Mouse (Mus musculus): ENCODE measurements at regions not wholly inside any gene's neighbourhood (a gene's known extent, or its start where the extent isn't known, plus 50 kb on each side); places are given as distances from the start of the nearest gene placed in this dataset.

DNA sequence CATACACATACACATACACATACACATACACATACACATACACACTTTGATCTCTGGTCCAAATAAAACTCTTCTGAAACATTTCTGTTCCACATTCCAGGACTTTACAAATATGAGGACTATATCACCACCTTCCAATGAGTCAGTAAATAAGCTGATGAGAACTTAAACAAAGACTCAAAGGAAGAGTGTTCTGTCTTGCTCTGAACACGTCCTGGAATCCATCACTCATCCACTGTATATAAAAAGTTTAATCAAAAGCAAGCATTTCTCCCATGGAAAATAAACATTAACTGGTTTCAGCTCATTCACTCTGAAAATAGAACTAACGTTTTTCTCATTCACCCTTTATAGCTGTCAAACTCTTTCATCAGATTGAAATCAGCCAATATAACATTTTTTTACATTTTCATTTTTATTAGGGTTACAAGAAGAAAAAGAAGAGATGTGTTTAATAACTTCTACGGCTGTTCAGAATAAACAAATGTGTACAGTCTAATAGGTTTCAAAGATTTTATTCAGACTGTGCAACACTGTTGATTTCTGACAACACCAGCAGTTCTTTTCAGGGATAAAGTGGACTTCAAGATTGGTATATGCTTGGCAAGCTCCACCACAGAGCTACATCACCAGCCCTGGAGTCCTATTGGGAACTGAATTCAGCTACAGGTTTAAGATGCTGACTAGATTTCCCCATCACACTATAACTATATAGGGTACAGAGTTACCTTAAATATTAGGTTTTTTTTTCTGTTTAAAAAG, 151.0 kb upstream of the Tmtc1 start:
- intact Hi-C loops (cut with DNase I): no loop called here
- Histone ChIP-seq H3K27ac (no peak overlapping the region), H3K4me3 (no peak overlapping the region)
- no peak for DNase-seq
- no peak for TF ChIP-seq CTCF (IDR thresholded peaks at IDR 0.05)

DNA sequence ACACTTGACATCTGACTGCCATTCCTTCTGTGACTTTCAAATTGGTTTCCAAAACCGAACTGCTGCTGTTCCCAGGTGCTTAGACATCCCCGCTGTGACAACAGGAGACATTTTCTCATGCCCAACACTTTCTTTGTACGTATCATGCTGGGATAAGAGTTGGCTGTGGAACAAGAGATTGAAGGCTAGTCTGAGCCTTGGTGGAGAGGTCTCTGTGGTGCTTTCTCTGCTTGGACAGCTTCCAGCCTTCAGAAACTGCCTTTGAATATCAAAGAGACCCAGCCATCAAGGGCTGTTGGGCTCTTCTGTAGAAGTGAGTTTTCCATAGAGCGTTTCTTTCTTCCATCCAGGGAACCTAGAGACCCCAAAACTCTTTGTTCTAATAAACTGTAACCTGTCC, 144.8 kb upstream of the Tmtc1 start:
- DNase-seq: no peak
- Histone ChIP-seq H3K4me3 (no peak overlapping the region), H3K27ac (no peak overlapping the region)
- no peak for TF ChIP-seq CTCF (IDR thresholded peaks at IDR 0.05)
- intact Hi-C loops (cut with DNase I): no loop called here

DNA sequence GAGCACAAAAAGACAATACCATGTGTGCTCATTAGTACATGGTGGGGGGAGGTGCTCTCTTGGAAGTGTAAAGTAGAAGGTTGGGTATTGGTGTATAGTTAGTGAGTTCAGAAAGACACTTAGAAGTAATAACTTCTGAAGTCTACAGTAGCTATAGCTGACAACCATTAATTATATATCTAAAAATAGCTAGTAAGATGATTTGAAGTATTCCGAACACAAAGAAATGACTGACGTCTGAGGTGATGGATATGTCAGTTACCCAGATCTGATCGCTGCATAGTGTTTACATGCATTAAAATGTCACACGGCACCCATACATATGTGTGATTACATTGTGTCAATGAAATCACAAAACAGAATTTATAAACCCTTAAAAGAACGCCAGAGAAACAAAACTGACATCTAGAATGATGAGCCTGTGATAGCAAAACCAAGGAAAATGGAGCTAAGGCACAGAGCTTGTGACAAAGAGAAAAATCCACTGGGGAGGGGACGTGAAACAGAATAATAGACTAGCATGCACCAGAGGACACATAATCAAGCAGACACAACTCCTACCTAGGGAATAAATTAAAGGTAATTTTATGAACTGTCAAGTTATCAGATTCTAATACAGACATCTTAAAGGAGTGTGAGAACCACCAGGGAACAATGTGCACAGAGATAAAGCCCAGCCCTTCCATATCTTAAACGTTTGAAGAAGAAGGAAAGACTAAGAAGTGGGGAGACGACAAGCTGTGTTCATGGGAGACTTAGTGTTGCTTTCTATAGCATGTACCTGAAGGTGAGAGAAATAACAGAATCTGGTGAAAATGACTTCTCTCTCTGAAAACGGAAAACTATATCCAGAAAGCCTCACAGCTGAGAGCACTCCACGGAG, 142.5 kb upstream of the Tmtc1 start:
- no peak for DNase-seq
- intact Hi-C loops (cut with DNase I): no loop called here
- H3K4me3 ChIP-seq: no peak overlapping the region
- H3K27ac ChIP-seq: no peak overlapping the region
- TF ChIP-seq CTCF (IDR thresholded peaks at IDR 0.05): no peak

DNA sequence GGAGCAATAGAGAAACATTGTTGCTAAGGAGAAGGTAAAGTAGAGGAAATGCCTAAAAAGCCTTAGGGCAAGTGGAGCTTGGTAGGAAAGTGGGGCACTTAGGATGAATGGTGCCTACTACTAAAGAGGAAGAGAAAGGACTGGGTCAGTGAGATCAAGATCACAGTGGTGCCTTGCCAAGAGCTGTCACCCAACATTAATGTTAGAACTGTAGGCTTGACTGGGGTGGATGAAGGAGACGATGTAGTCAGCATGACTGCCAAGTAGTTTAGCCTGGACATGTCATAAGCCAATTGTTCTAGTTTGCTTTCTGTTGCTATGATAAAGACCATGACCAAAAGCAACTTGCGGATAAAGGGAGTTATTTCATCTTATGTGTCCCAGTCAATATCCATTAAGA, 139.9 kb upstream of the Tmtc1 start:
- H3K4me3 ChIP-seq: no peak overlapping the region
- intact Hi-C loops (cut with DNase I): no loop called here
- TF ChIP-seq CTCF (IDR thresholded peaks at IDR 0.05): no peak
- H3K27ac ChIP-seq: no peak overlapping the region
- DNase-seq: no peak

DNA sequence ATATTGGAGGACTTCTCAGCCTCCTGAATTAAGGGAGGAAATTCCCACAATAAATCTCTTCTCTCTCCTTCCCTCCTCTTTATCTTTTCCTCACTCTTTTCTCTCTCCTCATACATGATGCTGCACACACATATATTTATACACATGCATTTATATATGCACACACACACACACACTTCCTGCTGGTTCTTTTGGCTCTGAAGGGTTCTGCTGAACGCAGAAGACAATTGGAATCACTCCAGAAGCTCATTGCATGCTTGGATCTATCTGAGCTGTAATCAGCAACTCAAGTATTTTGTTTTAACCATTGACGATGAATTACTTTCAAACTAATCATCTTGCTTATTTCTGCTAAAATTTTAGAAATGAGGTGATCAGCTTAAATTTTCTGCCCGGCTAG, 134.1 kb upstream of the Tmtc1 start:
- intact Hi-C loops (cut with DNase I): no loop called here
- TF ChIP-seq CTCF (IDR thresholded peaks at IDR 0.05): no peak
- DNase-seq: no peak
- Histone ChIP-seq H3K27ac (no peak overlapping the region), H3K4me3 (no peak overlapping the region)

DNA sequence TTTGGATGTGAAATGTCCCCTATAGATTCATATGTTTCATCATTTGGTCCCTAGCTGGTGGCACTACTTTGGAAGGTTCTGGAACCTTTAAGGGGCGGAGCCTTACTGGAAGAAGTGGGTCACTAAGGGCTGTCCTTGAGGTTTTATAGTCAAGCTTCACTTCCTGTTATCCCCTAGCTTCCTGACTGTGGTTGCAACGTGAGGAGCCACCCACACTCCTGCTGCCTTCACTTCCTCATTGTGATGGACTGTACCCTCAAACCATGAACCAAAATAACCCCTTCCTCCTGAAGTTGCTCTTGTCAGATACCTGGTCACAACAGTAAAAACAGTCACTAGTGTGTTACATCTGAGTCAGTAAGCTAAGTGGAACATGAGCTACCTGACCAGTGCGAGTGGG, 133.5 kb upstream of the Tmtc1 start:
- no peak for TF ChIP-seq CTCF (IDR thresholded peaks at IDR 0.05)
- intact Hi-C loops (cut with DNase I): no loop called here
- DNase-seq: no peak
- Histone ChIP-seq H3K27ac (no peak overlapping the region), H3K4me3 (no peak overlapping the region)

DNA sequence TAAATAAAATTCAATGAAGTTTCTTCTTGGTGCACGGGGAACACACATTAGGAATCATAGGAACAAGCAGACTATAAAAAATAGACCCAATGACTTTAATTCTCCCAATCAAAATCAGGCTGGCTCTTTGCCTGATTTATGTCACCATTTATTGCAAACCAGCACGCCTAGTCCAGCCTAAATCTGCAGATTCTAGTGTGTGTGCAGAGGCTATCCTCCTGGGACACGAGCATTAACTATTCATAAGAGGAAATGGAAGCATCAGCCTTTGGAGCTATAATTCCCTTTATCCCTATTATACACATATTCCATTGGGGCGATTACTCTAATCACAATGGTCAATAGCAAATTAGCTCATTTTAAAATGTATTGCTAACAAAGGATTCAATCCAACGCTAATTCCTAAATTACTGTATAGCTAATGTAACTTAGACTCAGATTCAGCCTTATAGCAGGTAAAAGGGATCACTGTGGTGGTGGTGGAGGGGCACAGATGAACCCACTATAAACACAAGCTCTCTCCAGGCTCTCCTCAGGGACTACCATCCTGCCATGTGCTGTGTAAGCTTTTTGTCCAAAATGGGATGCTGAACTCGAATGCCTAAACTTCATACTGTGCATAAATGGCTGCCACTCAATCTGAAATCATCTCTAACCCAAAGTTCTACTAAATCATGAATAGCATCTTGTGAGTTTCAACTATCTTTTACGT, 130.7 kb upstream of the Tmtc1 start:
- Histone ChIP-seq H3K4me3 (no peak overlapping the region), H3K27ac (no peak overlapping the region)
- no peak for TF ChIP-seq CTCF (IDR thresholded peaks at IDR 0.05)
- no peak for DNase-seq
- intact Hi-C loops (cut with DNase I): no loop called here

DNA sequence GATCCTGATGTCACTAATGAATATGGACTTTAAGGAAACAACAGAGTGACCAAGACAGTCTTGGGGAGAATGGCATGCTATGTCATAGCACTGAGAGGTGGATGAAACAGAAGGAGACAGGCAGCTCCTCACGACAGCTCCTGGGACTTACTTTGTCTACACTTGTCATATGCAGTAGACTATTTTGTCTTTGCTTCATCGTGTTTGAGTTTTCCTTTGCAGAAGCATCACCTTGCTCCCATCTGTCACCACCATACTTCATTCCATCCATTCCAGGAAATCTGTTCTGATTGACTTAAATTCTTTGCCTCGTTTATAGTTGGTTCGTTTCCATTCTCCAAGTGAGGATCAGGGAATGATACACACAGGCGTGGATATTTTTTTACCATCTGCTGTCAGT, 128.0 kb upstream of the Tmtc1 start:
- no peak for TF ChIP-seq CTCF (IDR thresholded peaks at IDR 0.05)
- Histone ChIP-seq H3K4me3 (no peak overlapping the region), H3K27ac (no peak overlapping the region)
- DNase-seq: no peak
- intact Hi-C loops (cut with DNase I): no loop called here

DNA sequence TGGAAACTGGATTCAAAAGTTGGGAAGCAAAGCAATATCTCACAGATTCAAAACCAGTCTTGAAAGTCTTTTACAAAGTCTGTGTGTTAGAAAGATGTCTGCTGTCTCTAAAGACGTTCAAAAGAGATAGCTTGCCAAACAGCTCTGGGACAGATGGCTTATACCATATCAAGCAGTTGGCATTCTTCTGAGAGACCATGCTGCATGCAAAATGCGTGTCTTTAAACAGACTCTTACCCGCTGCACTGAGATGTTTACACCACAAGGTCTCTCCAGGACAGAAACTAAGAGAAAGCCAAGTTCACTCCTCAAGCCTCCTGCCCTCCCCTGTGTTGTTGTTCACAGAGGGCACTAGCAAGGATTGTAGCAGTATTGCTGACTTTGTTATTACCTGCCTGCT, 127.5 kb upstream of the Tmtc1 start:
- DNase-seq: no peak
- intact Hi-C loops (cut with DNase I): no loop called here
- H3K4me3 ChIP-seq: no peak overlapping the region
- TF ChIP-seq CTCF (IDR thresholded peaks at IDR 0.05): no peak
- H3K27ac ChIP-seq: no peak overlapping the region

DNA sequence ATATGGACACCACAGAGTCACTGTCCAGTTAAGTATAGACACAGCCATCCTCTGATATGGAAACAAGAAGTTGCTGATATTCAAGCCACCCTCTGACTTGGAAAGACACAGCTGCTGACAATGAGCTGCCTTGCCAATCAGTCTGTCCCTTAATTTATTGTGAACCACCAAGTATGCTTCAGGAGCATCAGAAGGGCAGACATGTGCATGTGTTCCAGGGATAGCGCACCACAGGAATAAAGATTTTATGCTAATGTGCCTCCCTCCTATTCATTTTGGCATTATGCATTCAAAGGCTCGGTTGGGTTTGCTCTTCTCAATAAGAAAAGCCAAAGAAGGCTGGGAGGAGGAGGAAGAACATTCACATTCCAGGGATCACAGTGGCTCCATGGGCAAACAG, 120.0 kb upstream of the Tmtc1 start:
- TF ChIP-seq CTCF (IDR thresholded peaks at IDR 0.05): no peak
- no peak overlapping the region for H3K4me3 ChIP-seq
- H3K27ac ChIP-seq: no peak overlapping the region
- intact Hi-C loops (cut with DNase I): no loop called here
- no peak for DNase-seq

DNA sequence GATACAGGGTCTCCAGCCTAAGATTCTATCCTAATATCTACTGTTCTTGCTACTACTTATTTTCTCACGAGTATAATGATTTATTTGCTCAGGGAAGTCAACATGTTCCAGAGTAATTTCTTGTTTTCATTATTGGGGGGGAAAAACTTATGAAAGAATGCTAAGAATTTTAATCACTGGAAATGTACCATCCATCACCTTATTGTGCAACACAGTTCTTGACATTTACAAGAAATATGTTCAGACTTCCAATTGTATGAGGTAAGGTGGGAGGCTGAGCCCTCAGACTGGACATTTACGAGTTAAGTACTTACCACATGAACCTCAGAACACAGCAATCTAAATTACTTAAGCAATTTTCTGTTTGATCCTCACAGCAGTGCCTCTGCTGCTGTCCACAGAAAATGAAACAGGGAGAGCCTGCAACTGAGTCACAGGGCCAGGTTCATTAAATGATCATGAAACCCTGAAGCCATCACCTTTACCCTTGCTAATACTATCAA, 118.1 kb upstream of the Tmtc1 start:
- TF ChIP-seq CTCF (IDR thresholded peaks at IDR 0.05): no peak
- no peak for DNase-seq
- H3K4me3 ChIP-seq: no peak overlapping the region
- intact Hi-C loops (cut with DNase I): no loop called here
- no peak overlapping the region for H3K27ac ChIP-seq

DNA sequence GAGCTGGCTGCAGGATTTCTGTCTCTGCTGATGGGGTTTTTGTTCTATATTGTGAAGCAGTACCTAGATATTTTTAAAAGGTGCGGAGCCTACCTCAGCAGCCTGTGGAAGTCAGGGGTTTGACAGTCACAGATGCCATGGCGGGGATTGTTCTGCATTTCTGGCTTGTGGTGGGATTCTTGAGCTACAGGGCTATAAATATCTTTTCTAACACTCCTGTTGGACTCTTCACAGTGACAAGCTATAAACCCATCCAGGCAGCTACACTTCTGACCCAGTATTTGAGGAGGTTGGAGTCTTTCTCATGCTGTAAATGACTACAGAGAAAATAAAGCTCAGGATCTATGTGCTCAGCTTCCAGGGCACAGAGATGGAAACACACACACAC, 112.3 kb upstream of the Tmtc1 start:
- H3K27ac ChIP-seq: peak overlapping the region; percentile 65; the same call in 1 of the 2 replicates
- TF ChIP-seq CTCF (IDR thresholded peaks at IDR 0.05): no peak
- intact Hi-C loops (cut with DNase I): loop anchor here (10.0 kb wide), 1 partner anchor 208 kb away; no protein-coding TSS in a partner anchor
- H3K4me3 ChIP-seq: no peak overlapping the region
- no peak for DNase-seq
